Mouse (Mus musculus) urinary bladder, postnatal 0 days (tissue): Measurements from ENCODE around the gene Zbtb12. TPM values are rescaled to one million over a fixed set of nuclear protein-coding genes. Genes with fewer than 3 reads are reported as not detected.

ENCODE experiments used
- microRNA-seq: library from miRNA; unstranded; fragments of <30 nt; microRNA quantifications from one replicate; pipeline ENCODE4, GENCODE M21; 2016
- polyA plus RNA-seq: library from polyadenylated mRNA; unstranded; fragments of >200 nt; fragmentation: Nextera tagmentation; extraction: Ambion mirVana; gene quantifications from 2 replicates; pipeline ENCODE4 v1.2.1, GENCODE M21; 2015

Zbtb12 gene
- 0.53 and 0.86 TPM in 2 replicates for polyA plus RNA-seq

GRCm38 (mm10) chr17:34879336-34879879 is at the start of gene Zbtb12:
Gene Zbtb12, plus strand, starts transcription at chr17:34879483.

GRCm38 (mm10) chr17:34836856-34837221 is 42.4 kb upstream of the Zbtb12 start, which contains the start of the genes Stk19 and Dxo:
Gene Stk19, minus strand, starts transcription at chr17:34836945.
Gene Dxo, plus strand, starts transcription at chr17:34837019.

GRCm38 (mm10) chr17:34849722-34850516 is 29.4 kb upstream of the Zbtb12 start, which contains the start of the genes Skiv2l and Nelfe:
Gene Skiv2l, minus strand, starts transcription at chr17:34850210.
Gene Nelfe, plus strand, starts transcription at chr17:34850391.

DNA sequence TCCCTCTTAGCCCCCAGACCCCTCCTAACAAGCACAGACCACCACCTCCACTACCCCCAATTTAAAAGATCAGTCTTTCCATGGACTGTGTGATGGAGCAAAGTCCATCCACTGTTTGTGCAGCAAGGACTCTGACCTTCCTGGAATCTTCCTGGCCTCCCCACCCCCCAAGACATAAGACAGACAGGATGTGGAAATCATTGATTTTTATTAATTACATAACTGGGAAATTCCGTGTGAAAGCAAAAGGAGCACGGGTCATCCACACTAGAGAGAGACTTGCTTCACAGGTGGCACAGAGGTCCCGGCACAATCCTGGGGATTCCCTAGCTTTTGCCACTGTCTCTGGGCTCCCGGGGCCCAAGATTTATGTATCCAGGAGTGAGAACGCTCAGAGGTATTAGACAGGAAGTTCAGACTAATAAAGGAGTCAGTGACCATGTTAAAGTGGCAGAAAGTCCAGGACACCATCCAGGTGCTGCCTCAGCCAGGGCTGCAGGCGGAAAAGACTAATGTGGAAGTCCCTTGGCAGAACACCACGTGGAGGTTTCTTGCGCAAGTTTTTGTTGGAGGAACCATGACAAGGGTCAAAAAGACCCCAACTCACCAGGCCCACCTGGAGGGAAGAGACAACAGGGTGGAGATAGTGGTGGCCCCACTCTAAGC is 16.7 kb upstream of the Zbtb12 start, which contains the start of gene Cfb:
Gene Cfb (minus strand): TSS at position 103 of the 666 bp plus-strand sequence.

GRCm38 (mm10) chr17:34881683-34882310 is 2.5 kb downstream of the Zbtb12 start, which contains the start of gene Gm20547:
Gene Gm20547, minus strand, starts transcription at chr17:34882042.

DNA sequence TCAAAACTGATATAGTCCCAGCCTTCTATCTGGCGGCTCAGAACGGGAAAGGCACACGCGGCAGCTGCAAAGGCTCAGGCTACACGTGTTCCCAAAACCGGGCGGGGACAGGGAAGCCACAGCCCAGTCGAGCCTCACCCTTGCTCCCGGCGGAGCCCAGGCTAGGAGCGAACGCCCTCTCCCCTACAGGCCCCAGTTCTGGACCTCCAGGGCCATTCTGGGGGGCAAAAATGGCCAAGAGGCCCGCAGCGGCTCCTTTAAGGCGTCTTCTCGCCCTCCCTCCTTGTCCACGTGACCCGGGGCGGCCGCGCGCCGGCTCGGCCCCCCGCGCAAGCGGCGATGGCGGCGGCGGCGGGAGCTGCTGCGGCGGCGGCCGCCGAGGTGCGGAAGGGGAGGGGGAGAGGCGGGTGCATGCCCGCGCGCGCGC is 18.9 kb downstream of the Zbtb12 start, which contains the start of the genes C2 and Ehmt2:
Gene C2 (minus strand): TSS at position 106 of the 427 bp plus-strand sequence.
Gene Ehmt2 (plus strand): TSS at position 310 of the 427 bp plus-strand sequence.

GRCm38 (mm10) chr17:34913930-34914665 is 34.8 kb downstream of the Zbtb12 start, which contains the start of gene Slc44a4:
Gene Slc44a4, plus strand, starts transcription at chr17:34914466.

GRCm38 (mm10) chr17:34931061-34931734 is 51.9 kb downstream of the Zbtb12 start, which contains the start of gene Neu1:
Gene Neu1, plus strand, starts transcription at chr17:34931253.

Small RNAs within 50 kb of the gene (microRNA-seq; reads per million reads assigned to microRNA genes)
- gene Mir6970 (not detected), gene Mir6971 (2.2 reads per million), gene Mir6972 (not detected)

Other genes starting within 250 kb of the Zbtb12 start
- 1.0 and 1.1 TPM in 2 replicates for gene Prrt1, start 249.9 kb upstream of the Zbtb12 start, polyA plus RNA-seq
- 10.7 and 11.7 TPM in 2 replicates for gene Fkbpl, start 234.7 kb upstream of the Zbtb12 start, polyA plus RNA-seq
- gene Atf6b, start 232.3 kb upstream of the Zbtb12 start, polyA plus RNA-seq, result 42.0 and 42.9 TPM in 2 replicates
- 5.9 and 6.1 TPM in 2 replicates for gene Tnxb, start 208.9 kb upstream of the Zbtb12 start, polyA plus RNA-seq
- 6.9 and 10.8 TPM in 2 replicates for gene C4b, start 135.6 kb upstream of the Zbtb12 start, polyA plus RNA-seq
- gene Cyp21a1, start 74.9 kb upstream of the Zbtb12 start, polyA plus RNA-seq, result not detected in 2 replicates
- 22.1 and 24.9 TPM in 2 replicates for gene Stk19, start 42.5 kb upstream of the Zbtb12 start, polyA plus RNA-seq
- 25.1 and 25.6 TPM in 2 replicates for gene Dxo, start 42.5 kb upstream of the Zbtb12 start, polyA plus RNA-seq
- gene Skiv2l, start 29.3 kb upstream of the Zbtb12 start, polyA plus RNA-seq, result 25.2 and 29.7 TPM in 2 replicates
- gene Nelfe, start 29.1 kb upstream of the Zbtb12 start, polyA plus RNA-seq, result 50.7 and 59.0 TPM in 2 replicates
- 15.6 and 19.3 TPM in 2 replicates for gene Cfb, start 17.0 kb upstream of the Zbtb12 start, polyA plus RNA-seq
- gene Gm20547, start 2.6 kb downstream of the Zbtb12 start, polyA plus RNA-seq, result not detected in 2 replicates
- gene C2, start 18.8 kb downstream of the Zbtb12 start, polyA plus RNA-seq, result 8.9 and 9.3 TPM in 2 replicates
- 25.2 and 27.2 TPM in 2 replicates for gene Ehmt2, start 19.0 kb downstream of the Zbtb12 start, polyA plus RNA-seq
- gene Slc44a4, start 35.0 kb downstream of the Zbtb12 start, polyA plus RNA-seq, result 2.6 and 3.3 TPM in 2 replicates
- gene Neu1, start 51.8 kb downstream of the Zbtb12 start, polyA plus RNA-seq, result 23.2 and 28.5 TPM in 2 replicates
- gene Hspa1b, start 79.8 kb downstream of the Zbtb12 start, polyA plus RNA-seq, result 4.5 and 5.2 TPM in 2 replicates
- gene Gm20481, start 90.4 kb downstream of the Zbtb12 start, polyA plus RNA-seq, result not detected in 2 replicates
- gene Hspa1a, start 92.7 kb downstream of the Zbtb12 start, polyA plus RNA-seq, result 36.7 and 39.4 TPM in 2 replicates
- gene Hspa1l, start 93.2 kb downstream of the Zbtb12 start, polyA plus RNA-seq, result 0.16 and 0.25 TPM in 2 replicates
- 82.1 and 83.5 TPM in 2 replicates for gene Lsm2, start 102.4 kb downstream of the Zbtb12 start, polyA plus RNA-seq
- gene Vars, start 121.5 kb downstream of the Zbtb12 start, polyA plus RNA-seq, result 42.0 and 44.7 TPM in 2 replicates
- gene Vwa7, start 137.1 kb downstream of the Zbtb12 start, polyA plus RNA-seq, result 0.19 and 0.24 TPM in 2 replicates
- 1.3 and 1.7 TPM in 2 replicates for gene Sapcd1, start 148.5 kb downstream of the Zbtb12 start, polyA plus RNA-seq
- 0.88 and 1.3 TPM in 2 replicates for gene Msh5, start 167.3 kb downstream of the Zbtb12 start, polyA plus RNA-seq
- 240 and 276 TPM in 2 replicates for gene Clic1, start 170.5 kb downstream of the Zbtb12 start, polyA plus RNA-seq
- 118 and 126 TPM in 2 replicates for gene Ddah2, start 179.6 kb downstream of the Zbtb12 start, polyA plus RNA-seq
- gene Ly6g6c, start 185.9 kb downstream of the Zbtb12 start, polyA plus RNA-seq, result 0.45 and 0.58 TPM in 2 replicates
- 0.42 and 1.7 TPM in 2 replicates for gene Mpig6b, start 186.7 kb downstream of the Zbtb12 start, polyA plus RNA-seq
- gene Ly6g6e, start 197.4 kb downstream of the Zbtb12 start, polyA plus RNA-seq, result 8.2 and 8.3 TPM in 2 replicates
- gene Ly6g6d, start 198.6 kb downstream of the Zbtb12 start, polyA plus RNA-seq, result 1.6 and 2.2 TPM in 2 replicates
- 0.18 TPM in 1 of 2 replicates, not detected in the other for gene Ly6g6f, start 206.1 kb downstream of the Zbtb12 start, polyA plus RNA-seq
- gene Abhd16a, start 209.8 kb downstream of the Zbtb12 start, polyA plus RNA-seq, result 93.1 and 93.2 TPM in 2 replicates
- not detected in 2 replicates for gene Ly6g5c, start 228.8 kb downstream of the Zbtb12 start, polyA plus RNA-seq
- 0.22 and 0.35 TPM in 2 replicates for gene Ly6g5b, start 235.9 kb downstream of the Zbtb12 start, polyA plus RNA-seq
- gene Gpank1, start 242.0 kb downstream of the Zbtb12 start, polyA plus RNA-seq, result 9.5 and 11.9 TPM in 2 replicates
- gene Csnk2b, start 242.6 kb downstream of the Zbtb12 start, polyA plus RNA-seq, result 189 and 201 TPM in 2 replicates
- 9.9 and 10.8 TPM in 2 replicates for gene D17H6S53E, start 246.9 kb downstream of the Zbtb12 start, polyA plus RNA-seq